Mouse (Mus musculus) ES-Bruce4 (cell line): ENCODE measurements around the gene Stxbp3. TPM values are rescaled to one million over a fixed set of nuclear protein-coding genes. Genes with fewer than 3 reads are reported as not detected.

Experiments
- H3K27ac ChIP-seq: 2 replicates; pipeline ENCODE4 v1.5.1; 2012; ENCODE audit warnings: low read length, inconsistent platforms; ENCODE audit not compliant: insufficient read depth
- H3K27me3 ChIP-seq: 2 replicates; pipeline ENCODE4 v1.6.1; 2012; ENCODE audit warnings: mild to moderate bottlenecking, low read length, inconsistent platforms; ENCODE audit not compliant: control insufficient read depth, poor library complexity, insufficient read depth, severe bottlenecking
- H3K36me3 ChIP-seq: 2 replicates; pipeline ENCODE4 v1.6.1; 2012; ENCODE audit warnings: inconsistent platforms, mild to moderate bottlenecking, low read length, moderate library complexity; ENCODE audit not compliant: control insufficient read depth, poor library complexity, insufficient read depth, severe bottlenecking
- H3K4me1 ChIP-seq: one replicate; pipeline ENCODE4 v1.8.1; 2011; ENCODE audit warnings: low read length; ENCODE audit not compliant: control insufficient read depth, insufficient read depth
- H3K4me3 ChIP-seq: 2 replicates; pipeline ENCODE4 v1.5.1; 2011; ENCODE audit warnings: low read depth, mild to moderate bottlenecking, low read length
- H3K9ac ChIP-seq: 2 replicates; pipeline ENCODE4 v1.6.1; 2012; ENCODE audit warnings: low read depth, mild to moderate bottlenecking, inconsistent platforms; ENCODE audit not compliant: poor library complexity, severe bottlenecking
- H3K9me3 ChIP-seq: replicated peaks from 2 replicates; pipeline ENCODE4 v1.6.1; 2012; ENCODE audit warnings: mild to moderate bottlenecking, low read length, inconsistent platforms; ENCODE audit not compliant: control insufficient read depth, poor library complexity, insufficient read depth, severe bottlenecking
- CTCF ChIP-seq: IDR thresholded peaks from one replicate; pipeline ENCODE4 v1.8.1; 2011; ENCODE audit warnings: low read depth, low read length
- EP300 ChIP-seq: IDR thresholded peaks from 2 replicates; pipeline ENCODE4 v1.6.1; 2011; ENCODE audit warnings: low read depth, low read length; ENCODE audit not compliant: insufficient read depth
- POLR2A ChIP-seq: IDR thresholded peaks from one replicate; pipeline ENCODE4 v1.8.1; 2011; ENCODE audit warnings: low read length; ENCODE audit not compliant: insufficient read depth
- polyA plus RNA-seq: library from polyadenylated mRNA; stranded (reverse); fragments of >200 nt; gene quantifications from 2 replicates; pipeline ENCODE4 v1.2.4, GENCODE M21; 2011; ENCODE audit warnings: low read depth; ENCODE audit not compliant: missing spikeins, insufficient read depth, insufficient read length

The Stxbp3 gene
- polyA plus RNA-seq, 1 experiment: 25.9 TPM

DNA sequence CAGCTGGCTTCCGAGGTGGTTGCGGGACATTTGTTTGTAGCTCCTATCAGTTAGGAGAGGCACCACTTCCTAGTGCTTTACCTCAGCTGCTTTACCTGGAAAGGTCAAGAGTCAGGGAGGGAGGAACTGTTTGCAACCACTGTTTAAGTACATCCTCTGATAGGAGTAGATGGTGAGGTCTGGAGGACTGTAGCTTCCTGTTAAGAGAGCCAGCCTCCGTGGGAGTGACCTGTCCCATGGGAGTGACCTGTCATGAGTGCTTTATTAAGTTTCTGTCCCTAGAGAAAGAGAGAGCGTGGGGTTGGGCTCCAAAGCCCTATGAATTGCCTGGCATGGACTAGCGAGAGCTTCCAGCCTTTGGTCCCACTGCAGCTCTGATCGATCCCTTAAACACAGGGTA is 70.8 kb downstream of the Stxbp3 start:
- Histone ChIP-seq H3K27ac (no peak overlapping the region), H3K36me3 (no peaks in the 10 kb centered on the region), H3K4me3 (no peak overlapping the region), H3K27me3 (no peaks in the 10 kb centered on the region; the same call in 1 of the 2 replicates), H3K9me3 (no peaks in the 10 kb centered on the region), H3K4me1 (peaks cover 3% of the 10 kb centered on the region), H3K9ac (no peak overlapping the region)
- TF ChIP-seq EP300 (no peak), CTCF (no peak), POLR2A (no peak)

DNA sequence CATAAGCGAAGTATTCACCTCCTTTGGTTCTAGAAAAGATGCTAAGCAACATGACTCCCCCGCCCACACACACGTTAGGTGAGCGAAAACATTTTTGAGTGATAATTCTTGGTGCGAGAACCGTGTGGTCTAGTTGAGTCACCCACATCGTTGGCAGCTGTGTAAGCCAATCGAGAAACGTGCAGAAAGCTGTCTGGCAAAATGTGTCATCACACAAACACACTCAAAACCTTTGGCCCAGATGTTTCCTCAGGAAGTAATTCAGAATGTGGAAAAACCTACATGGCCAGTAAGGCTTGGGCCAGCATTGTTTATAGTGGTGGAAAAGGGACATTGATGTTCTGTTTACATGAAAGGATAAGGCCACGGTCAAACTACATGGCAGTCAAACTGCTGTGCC is 72.9 kb downstream of the Stxbp3 start:
- Histone ChIP-seq H3K36me3 (no peaks in the 10 kb centered on the region), H3K4me3 (no peak overlapping the region), H3K27ac (no peak overlapping the region), H3K4me1 (peaks cover 3% of the 10 kb centered on the region), H3K27me3 (no peaks in the 10 kb centered on the region; the same call in 1 of the 2 replicates), H3K9ac (no peak overlapping the region), H3K9me3 (no peaks in the 10 kb centered on the region)
- TF ChIP-seq POLR2A (no peak), EP300 (no peak), CTCF (no peak)

DNA sequence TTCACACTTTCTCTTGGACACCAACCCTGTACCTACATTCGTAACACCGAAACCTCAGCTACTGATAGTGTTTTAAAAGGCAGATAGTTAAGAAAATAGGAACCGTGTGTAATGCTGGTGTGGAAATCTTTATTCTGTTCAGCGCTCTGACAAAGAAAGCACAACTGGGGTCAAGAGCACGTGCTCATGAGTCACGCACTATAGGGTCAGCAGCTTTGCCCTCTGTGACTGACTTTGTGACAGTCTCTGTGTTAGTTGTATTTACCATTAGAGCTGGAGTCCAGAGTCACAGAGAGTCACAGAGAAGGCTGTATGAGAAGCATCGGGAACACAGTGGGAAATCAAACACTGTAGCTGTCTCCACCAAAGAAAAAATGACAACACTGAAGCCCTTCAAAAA is 73.4 kb downstream of the Stxbp3 start:
- Histone ChIP-seq H3K27ac (no peak overlapping the region), H3K27me3 (no peaks in the 10 kb centered on the region; the same call in 1 of the 2 replicates), H3K9ac (no peak overlapping the region), H3K4me3 (no peak overlapping the region), H3K36me3 (no peaks in the 10 kb centered on the region), H3K4me1 (peaks cover 3% of the 10 kb centered on the region), H3K9me3 (no peaks in the 10 kb centered on the region)
- TF ChIP-seq POLR2A (no peak), CTCF (no peak), EP300 (no peak)

- no peaks in the 10 kb centered on the region; the same call in 1 of the 2 replicates for H3K27me3 ChIP-seq
- no peaks in the 10 kb centered on the region for H3K36me3 ChIP-seq
- H3K9me3 ChIP-seq: no peaks in the 10 kb centered on the region
- H3K4me3 ChIP-seq: no peak overlapping the region
- H3K27ac ChIP-seq: no peak overlapping the region
- TF ChIP-seq EP300 (no peak), POLR2A (no peak), CTCF (no peak)
- no peak overlapping the region for H3K9ac ChIP-seq
- peaks cover 3% of the 10 kb centered on the region for H3K4me1 ChIP-seq
These were observed 74.8 kb downstream of the Stxbp3 start for GRCm38 (mm10) chr3:108765476-108765875.

DNA sequence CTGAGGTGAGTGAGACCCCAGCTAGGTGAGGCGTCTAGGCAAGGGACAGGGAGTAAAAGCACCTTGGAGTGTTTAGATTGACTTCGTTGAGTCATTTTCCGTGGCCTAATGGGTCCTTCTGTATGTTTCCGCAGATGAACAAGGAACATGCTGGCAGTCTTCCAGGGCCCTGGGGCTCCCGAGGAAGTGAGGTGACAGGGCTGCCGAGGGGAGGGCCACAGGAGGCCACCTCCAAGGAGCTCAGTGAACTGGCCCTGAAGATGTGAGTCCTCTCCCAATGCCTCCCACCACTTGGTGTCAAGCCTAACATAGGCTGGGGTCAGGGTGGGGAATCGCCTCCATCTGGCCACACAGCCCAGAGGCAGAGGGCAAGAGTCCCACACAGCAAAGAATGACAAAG is 75.3 kb downstream of the Stxbp3 start:
- H3K9me3 ChIP-seq: no peaks in the 10 kb centered on the region

DNA sequence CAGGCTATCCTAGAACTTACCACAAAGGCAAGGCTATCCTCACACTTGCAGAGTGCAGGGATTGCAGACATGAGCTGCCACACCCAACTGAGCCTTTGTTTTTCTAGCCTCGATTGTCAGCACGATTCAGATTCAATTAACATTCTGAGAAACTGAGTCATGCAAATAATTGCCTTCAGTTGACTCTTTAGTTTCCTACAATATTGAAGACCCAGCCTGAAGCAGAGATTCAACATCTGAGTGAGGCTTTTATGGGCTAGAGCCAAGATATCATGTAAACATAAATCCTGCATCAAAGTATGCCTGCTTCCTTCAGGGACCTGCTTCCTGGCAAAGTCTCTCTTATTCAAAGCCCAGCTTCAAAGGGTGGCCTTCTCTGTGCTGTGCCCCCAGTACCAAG is 76.6 kb downstream of the Stxbp3 start:
- no peak overlapping the region for H3K9ac ChIP-seq
- H3K4me1 ChIP-seq: peaks cover 3% of the 10 kb centered on the region
- H3K27ac ChIP-seq: no peak overlapping the region
- TF ChIP-seq CTCF (no peak), POLR2A (no peak), EP300 (no peak)
- no peak overlapping the region for H3K4me3 ChIP-seq
- H3K27me3 ChIP-seq: no peaks in the 10 kb centered on the region; the same call in 1 of the 2 replicates
- no peaks in the 10 kb centered on the region for H3K36me3 ChIP-seq
- H3K9me3 ChIP-seq: no peaks in the 10 kb centered on the region

More for the DNA sequence above, 75.3 kb downstream of the Stxbp3 start:
- no peaks in the 10 kb centered on the region for H3K36me3 ChIP-seq
- no peak overlapping the region for H3K4me3 ChIP-seq
- peaks cover 3% of the 10 kb centered on the region for H3K4me1 ChIP-seq
- no peak overlapping the region for H3K27ac ChIP-seq
- H3K27me3 ChIP-seq: no peaks in the 10 kb centered on the region; the same call in 1 of the 2 replicates
- no peak for TF ChIP-seq CTCF
- TF ChIP-seq EP300: no peak
- TF ChIP-seq POLR2A: no peak
- H3K9ac ChIP-seq: no peak overlapping the region
